Mouse (Mus musculus): ENCODE results near the gene Utp3. TPM values are rescaled to one million over a fixed set of nuclear protein-coding genes. Genes with fewer than 3 reads are reported as not detected.

Gene Utp3
- total and polyA plus RNA-seq, 3 experiments = 48.4 to 120 (median 73.9) TPM

GRCm38 (mm10) chr5:88584061-88584460, 29.8 kb downstream of the Utp3 start:
- Histone ChIP-seq H3K9me3 (replicated peaks; ENCODE audit: insufficient read depth, low read length) (no peaks in the 10 kb centered on the region), H3K36me3 (ENCODE audit: control insufficient read depth in 1 of 2, insufficient read depth in 2 of 2, low read length in 2 of 2) (peaks cover 0 to 13% of the 10 kb centered on the region in 2 experiments; a peak in 2 of 4 replicates), H3K79me2 (ENCODE audit: control insufficient read depth, insufficient read depth, low read length, poor library complexity) (no peaks in the 10 kb centered on the region), H3K27ac (ENCODE audit: control insufficient read depth, low read depth, low read length) (no peak overlapping the region), H3K4me3 (ENCODE audit: control insufficient read depth in 1 of 2, insufficient read depth in 1 of 2, low read depth in 2 of 2, low read length in 2 of 2) (no peak overlapping the region), H3K4me1 (ENCODE audit: control insufficient read depth in 1 of 2, insufficient read depth in 2 of 2, low read length in 2 of 2) (peaks cover 4 to 18% of the 10 kb centered on the region in 2 experiments), H3K9ac (ENCODE audit: control insufficient read depth, low read depth, low read length, poor library complexity, severe bottlenecking) (no peak overlapping the region), H3K27me3 (ENCODE audit: control insufficient read depth in 1 of 2, insufficient read depth in 2 of 2, low read length in 2 of 2) (no peaks in the 10 kb centered on the region)
- no peak for DNase-seq (ENCODE audit: low read depth, low spot score)
- TF ChIP-seq CTCF (IDR thresholded peaks at IDR 0.05 in 2 of 3, conservative IDR thresholded peaks at IDR 0.05 in 1 of 3; ENCODE audit: control insufficient read depth in 1 of 3, insufficient read depth in 1 of 3, low read depth in 2 of 3, low read length in 3 of 3, poor library complexity in 1 of 3, severe bottlenecking in 1 of 3) = no peak
- TF ChIP-seq UBTF (IDR thresholded peaks at IDR 0.05; ENCODE audit: borderline replicate concordance, insufficient read depth, low read depth, low read length) = no peak
- no peak for TF ChIP-seq NELFE (IDR thresholded peaks at IDR 0.05; ENCODE audit: low read depth, low read length)
- TF ChIP-seq ZNF384 (IDR thresholded peaks at IDR 0.05; ENCODE audit: low read depth, low read length) = no peak
- no peak for TF ChIP-seq CHD2 (IDR thresholded peaks at IDR 0.05; ENCODE audit: low read length)
- TF ChIP-seq JUND (IDR thresholded peaks at IDR 0.05; ENCODE audit: low read depth, low read length) = no peak
- no peak for TF ChIP-seq KAT2A (conservative IDR thresholded peaks at IDR 0.05; ENCODE audit: low read depth, low read length)
- no peak for TF ChIP-seq TAL1 (IDR thresholded peaks at IDR 0.05; ENCODE audit: low read length)
- no peak for TF ChIP-seq ZMIZ1 (IDR thresholded peaks at IDR 0.05; ENCODE audit: low read depth, low read length)
- no peak for TF ChIP-seq RAD21 (IDR thresholded peaks at IDR 0.05; ENCODE audit: low read depth, low read length)
- TF ChIP-seq E2F4 (IDR thresholded peaks at IDR 0.05; ENCODE audit: borderline replicate concordance, low read depth, low read length) = no peak

DNA sequence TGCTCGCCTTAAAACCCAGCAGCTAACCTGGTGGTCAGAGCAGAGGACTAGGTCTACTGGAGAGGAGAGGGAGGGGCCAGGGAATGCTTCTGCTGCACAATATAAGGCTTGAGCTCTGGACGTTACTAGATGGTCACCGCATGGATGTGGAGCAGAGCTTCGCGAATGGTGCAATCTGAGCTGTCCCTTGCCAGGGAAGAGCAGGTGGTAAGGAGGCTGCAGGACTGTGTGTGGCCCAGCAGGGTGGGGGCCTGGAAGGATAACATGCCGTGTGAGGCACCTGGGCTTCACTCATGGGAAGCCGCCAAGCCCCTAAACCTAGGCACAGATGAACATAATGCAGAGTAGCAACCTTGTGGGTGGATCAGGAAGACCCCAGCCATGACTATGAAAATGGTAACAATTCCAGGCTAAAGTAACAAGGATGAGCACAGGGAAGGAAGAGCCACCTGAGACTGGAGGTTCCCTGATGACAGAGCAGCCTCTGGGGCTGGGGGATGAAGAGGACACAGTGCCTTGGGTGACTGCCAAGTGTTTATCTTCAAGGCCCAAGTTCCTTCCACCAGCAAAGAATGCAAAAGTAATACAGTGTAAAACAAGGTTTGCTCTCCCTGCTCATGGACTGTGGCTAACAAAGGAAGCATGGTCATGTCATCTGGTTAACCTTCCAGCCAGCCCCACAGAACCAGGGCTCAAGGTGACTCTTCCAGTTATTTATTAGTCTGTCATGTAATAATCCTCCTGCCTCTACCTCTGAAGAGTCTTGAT, 32.3 kb downstream of the Utp3 start:
- H3K79me2 ChIP-seq (ENCODE audit: control insufficient read depth, insufficient read depth, low read length, poor library complexity) = no peaks in the 10 kb centered on the region
- H3K9me3 ChIP-seq (replicated peaks; ENCODE audit: insufficient read depth, low read length) = no peaks in the 10 kb centered on the region
- peak; percentile 90 for DNase-seq (ENCODE audit: low read depth, low spot score)
- peaks cover 0 to 13% of the 10 kb centered on the region in 2 experiments; a peak in 2 of 4 replicates for H3K36me3 ChIP-seq (ENCODE audit: control insufficient read depth in 1 of 2, insufficient read depth in 2 of 2, low read length in 2 of 2)
- peak; percentile 40; the same call in 1 of the 2 replicates for TF ChIP-seq SIN3A (IDR thresholded peaks at IDR 0.05; ENCODE audit: low read length)
- 0 out of 2 replicates have a peak, but pooled peaks have one; percentile 49 for TF ChIP-seq MXI1 (IDR thresholded peaks at IDR 0.05; ENCODE audit: low read depth, low read length)
- peak; percentile 37; the same call in 1 of the 2 replicates for TF ChIP-seq ETS1 (IDR thresholded peaks at IDR 0.05; ENCODE audit: low read depth, low read length)
- TF ChIP-seq TBP (IDR thresholded peaks at IDR 0.05; ENCODE audit: low read depth, low read length) = peak; percentile 62
- TF ChIP-seq GATA1 (IDR thresholded peaks at IDR 0.05; ENCODE audit: low read depth, low read length) = peak; percentile 61
- TF ChIP-seq CHD1 (IDR thresholded peaks at IDR 0.05; ENCODE audit: low read depth, low read length) = no peak
- TF ChIP-seq TCF12 (IDR thresholded peaks at IDR 0.05; ENCODE audit: low read depth, low read length) = 0 out of 2 replicates have a peak, but pooled peaks have one; percentile 8
- TF ChIP-seq EP300 (IDR thresholded peaks at IDR 0.05; ENCODE audit: low read depth in 1 of 2, low read length in 2 of 2) = peak in 1 of 2 experiments; percentile 68; a peak in 3 of 4 replicates
- TF ChIP-seq MAX (IDR thresholded peaks at IDR 0.05; ENCODE audit: low read length) = 0 out of 2 replicates have a peak, but pooled peaks have one; percentile 35
- TF ChIP-seq CHD2 (IDR thresholded peaks at IDR 0.05; ENCODE audit: low read length) = no peak
- TF ChIP-seq NRF1 (IDR thresholded peaks at IDR 0.05; ENCODE audit: insufficient read depth, low read depth, low read length, poor library complexity, severe bottlenecking) = no peak
- TF ChIP-seq RAD21 (IDR thresholded peaks at IDR 0.05; ENCODE audit: low read depth, low read length) = no peak
- TF ChIP-seq TAL1 (IDR thresholded peaks at IDR 0.05; ENCODE audit: low read length) = 0 out of 2 replicates have a peak, but pooled peaks have one; percentile 12
- TF ChIP-seq BHLHE40 (IDR thresholded peaks at IDR 0.05; ENCODE audit: borderline replicate concordance, low read depth, low read length) = no peak
- no peak overlapping the region for H3K9ac ChIP-seq (ENCODE audit: control insufficient read depth, low read depth, low read length, poor library complexity, severe bottlenecking)
- no peaks in the 10 kb centered on the region for H3K27me3 ChIP-seq (ENCODE audit: control insufficient read depth in 1 of 2, insufficient read depth in 2 of 2, low read length in 2 of 2)
- peaks cover 4 to 18% of the 10 kb centered on the region in 2 experiments for H3K4me1 ChIP-seq (ENCODE audit: control insufficient read depth in 1 of 2, insufficient read depth in 2 of 2, low read length in 2 of 2)
- H3K4me3 ChIP-seq (ENCODE audit: control insufficient read depth in 1 of 2, insufficient read depth in 1 of 2, low read depth in 2 of 2, low read length in 2 of 2) = no peak overlapping the region
- H3K27ac ChIP-seq (ENCODE audit: control insufficient read depth, low read depth, low read length) = no peak overlapping the region

Data from MEL (cell line).